Mouse (Mus musculus) hindbrain, embryonic 12.5 days (tissue): ENCODE results near the gene Bcas3. TPM values are rescaled to one million over a fixed set of nuclear protein-coding genes. Genes with fewer than 3 reads are reported as not detected.
"Not testable (repeated sequence)": the region's sequence is repeated elsewhere in the genome, so short reads cannot be mapped to it uniquely, and the experiment has no call there.

ENCODE experiments used
- ATAC-seq: fragments of 200-750 bp; cut with Nextera tagmentation; 2 replicates; pipeline ENCODE4 v1.8.0; 2017; ENCODE audit warnings: moderate TSS enrichment; ENCODE audit not compliant: low FRiP score
- H3K27ac ChIP-seq: fragments of 300-500 bp; sonication (generic); 2 replicates; pipeline ENCODE4 v1.5.1; 2016; ENCODE audit warnings: mild to moderate bottlenecking
- H3K27me3 ChIP-seq: fragments of 300-500 bp; sonication (generic); 2 replicates; pipeline ENCODE4 v1.6.1; 2016; ENCODE audit warnings: mild to moderate bottlenecking
- H3K36me3 ChIP-seq: fragments of 300-500 bp; sonication (generic); 2 replicates; pipeline ENCODE4 v1.6.1; 2016; ENCODE audit warnings: mild to moderate bottlenecking
- H3K4me1 ChIP-seq: fragments of 300-500 bp; sonication (generic); 2 replicates; pipeline ENCODE4 v1.6.1; 2016
- H3K4me2 ChIP-seq: fragments of 300-500 bp; sonication (generic); replicated peaks from 2 replicates; pipeline ENCODE4 v1.6.1; 2016; ENCODE audit warnings: mild to moderate bottlenecking
- H3K4me3 ChIP-seq: fragments of 300-500 bp; sonication (generic); 2 replicates; pipeline ENCODE4 v1.5.1; 2016; ENCODE audit warnings: mild to moderate bottlenecking
- H3K9ac ChIP-seq: fragments of 300-500 bp; sonication (generic); 2 replicates; pipeline ENCODE4 v1.6.1; 2016; ENCODE audit warnings: mild to moderate bottlenecking, moderate library complexity
- H3K9me3 ChIP-seq: fragments of 300-500 bp; sonication (generic); replicated peaks from 2 replicates; pipeline ENCODE4 v1.6.1; 2016; ENCODE audit warnings: mild to moderate bottlenecking
- WGBS: fragments of 180-500 bp; shearing (Covaris S2); methylation state at CpG from one replicate; pipeline ENCODE4 v1.1.7; 2016; 5-methylcytosine and 5-hydroxymethylcytosine counted together
- polyA plus RNA-seq: library from polyadenylated mRNA; unstranded; fragments of >200 nt; fragmentation: Nextera tagmentation; extraction: Ambion mirVana; gene quantifications from 2 replicates; pipeline ENCODE4 v1.2.1, GENCODE M21; 2016

The Bcas3 gene
- polyA plus RNA-seq, 1 experiment from 2014 or later = 33.9 TPM

DNA sequence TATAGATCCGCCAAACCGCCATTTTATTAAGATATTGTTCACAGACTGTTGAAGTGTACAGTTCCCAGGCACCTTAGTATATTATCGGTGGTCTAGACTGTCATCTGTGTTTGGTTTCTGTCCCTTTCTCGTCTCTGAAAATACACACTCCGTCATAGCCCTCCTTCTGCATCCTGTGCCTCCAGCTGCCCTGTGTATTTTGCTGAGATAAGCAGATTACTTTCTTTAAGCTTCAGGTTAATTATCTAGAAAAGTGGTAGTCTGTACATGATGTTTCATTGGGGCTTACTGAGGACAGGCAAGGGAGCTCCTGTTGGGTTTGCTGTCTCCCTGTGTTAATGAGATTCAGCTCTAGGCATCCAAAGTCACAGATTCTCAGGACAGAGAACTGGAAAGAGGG lies 146.6 kb downstream of the Bcas3 start:
- no peaks in the 10 kb centered on the region for H3K4me1 ChIP-seq
- H3K27ac ChIP-seq = no peak overlapping the region
- no peaks in the 10 kb centered on the region for H3K27me3 ChIP-seq
- WGBS = 85% methylated on average over 5 of the region's 5 CpGs
- no peak for ATAC-seq
- no peaks in the 10 kb centered on the region for H3K9me3 ChIP-seq
- H3K4me2 ChIP-seq = no peak overlapping the region
- no peak overlapping the region for H3K4me3 ChIP-seq
- H3K36me3 ChIP-seq = no peaks in the 10 kb centered on the region
- H3K9ac ChIP-seq = no peak overlapping the region

DNA sequence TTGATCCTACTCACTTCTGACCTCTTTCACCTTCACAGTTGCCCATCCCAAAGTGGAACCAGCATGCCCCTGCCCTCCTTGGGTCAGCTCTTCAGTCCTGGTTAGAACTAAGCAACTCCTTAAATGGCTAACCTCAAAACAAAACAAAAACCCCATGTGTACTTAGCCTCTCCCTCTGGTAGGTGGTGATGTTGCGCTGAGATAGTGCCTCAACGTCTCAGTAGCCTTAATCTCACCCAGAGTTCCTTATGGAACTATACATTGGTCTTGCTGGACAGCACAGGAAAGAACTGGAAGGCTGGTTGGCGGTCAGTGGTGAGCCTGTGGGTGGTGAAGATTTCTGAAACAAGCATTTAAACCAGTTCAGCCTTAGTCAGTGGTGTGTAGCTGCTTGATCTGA lies 149.1 kb downstream of the Bcas3 start:
- H3K27me3 ChIP-seq = no peaks in the 10 kb centered on the region
- no peaks in the 10 kb centered on the region for H3K4me1 ChIP-seq
- H3K4me3 ChIP-seq = no peak overlapping the region
- H3K4me2 ChIP-seq = no peak overlapping the region
- no peak for ATAC-seq
- H3K9me3 ChIP-seq = no peaks in the 10 kb centered on the region
- no peaks in the 10 kb centered on the region for H3K36me3 ChIP-seq
- no peak overlapping the region for H3K27ac ChIP-seq
- 76% methylated on average over 3 of the region's 3 CpGs for WGBS
- no peak overlapping the region for H3K9ac ChIP-seq

DNA sequence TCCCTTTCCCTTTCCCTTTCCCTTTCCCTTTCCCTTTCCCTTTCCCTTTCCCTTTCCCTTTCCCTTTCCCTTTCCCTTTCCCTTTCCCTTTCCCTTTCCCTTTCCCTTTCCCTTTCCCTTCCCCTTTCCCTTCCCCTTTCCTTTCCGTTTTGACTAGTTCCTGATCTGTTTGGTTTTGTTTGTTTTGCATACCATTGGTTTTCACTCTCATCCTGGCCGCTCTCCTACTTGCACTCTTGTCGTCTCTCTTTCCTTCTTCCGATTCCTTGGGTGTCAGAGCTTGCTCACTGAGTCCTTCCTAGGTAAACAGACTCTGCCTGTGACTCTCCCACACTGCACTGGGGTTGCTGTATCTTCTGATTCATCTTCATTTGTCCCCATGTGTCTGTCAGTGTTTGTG lies 151.8 kb downstream of the Bcas3 start:
- WGBS = 51% methylated on average over 4 of the region's 4 CpGs
- H3K9me3 ChIP-seq = not testable (repeated sequence)

DNA sequence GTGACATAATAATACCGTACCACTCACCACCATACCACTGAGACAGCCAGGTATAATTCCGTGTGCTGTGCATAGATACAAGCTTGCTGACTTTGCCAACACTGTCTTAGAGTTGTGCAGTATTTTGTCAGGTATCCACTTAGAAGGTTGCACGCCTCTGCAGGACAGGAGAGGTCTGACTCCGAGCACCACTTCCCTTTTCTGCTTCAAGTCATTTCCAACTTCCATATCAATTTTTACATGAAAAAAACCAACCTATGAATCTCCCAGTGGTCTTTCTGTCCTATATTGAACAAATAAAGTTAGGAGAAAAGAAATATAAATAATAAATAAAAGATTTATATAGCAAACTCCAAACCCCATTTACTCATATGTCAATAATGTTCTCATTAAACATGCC lies 152.8 kb downstream of the Bcas3 start:
- no peaks in the 10 kb centered on the region for H3K36me3 ChIP-seq
- H3K9ac ChIP-seq = no peak overlapping the region
- no peaks in the 10 kb centered on the region for H3K27me3 ChIP-seq
- no peak overlapping the region for H3K4me2 ChIP-seq
- no peak for ATAC-seq
- H3K4me1 ChIP-seq = peaks cover 4% of the 10 kb centered on the region; the same call in 1 of the 2 replicates
- no peaks in the 10 kb centered on the region for H3K9me3 ChIP-seq
- H3K27ac ChIP-seq = no peak overlapping the region
- 89% methylated on average over 4 of the region's 4 CpGs for WGBS
- no peak overlapping the region for H3K4me3 ChIP-seq

More for the DNA sequence above, 151.8 kb downstream of the Bcas3 start:
- H3K4me3 ChIP-seq, ATAC-seq, H3K4me1 ChIP-seq, H3K36me3 ChIP-seq, H3K27ac ChIP-seq, H3K9ac ChIP-seq, H3K4me2 ChIP-seq, H3K27me3 ChIP-seq: not testable (repeated sequence)

DNA sequence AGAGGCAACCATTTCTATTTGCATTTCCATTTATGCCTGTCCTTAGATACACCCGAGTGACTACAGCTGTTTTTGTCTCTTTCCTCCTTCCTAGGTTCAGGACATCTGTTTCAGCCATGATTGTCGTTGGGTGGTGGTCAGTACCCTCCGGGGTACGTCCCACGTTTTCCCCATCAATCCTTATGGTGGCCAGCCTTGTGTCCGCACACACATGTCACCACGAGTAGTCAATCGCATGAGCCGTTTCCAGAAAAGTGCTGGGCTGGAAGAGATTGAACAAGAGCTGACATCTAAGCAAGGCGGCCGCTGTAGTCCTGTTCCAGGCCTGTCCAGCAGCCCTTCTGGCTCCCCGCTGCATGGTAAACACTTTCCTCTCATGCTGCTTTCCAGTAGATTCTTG lies 156.4 kb downstream of the Bcas3 start:
- WGBS = 68% methylated on average over 12 of the region's 12 CpGs
- ATAC-seq = no peak
- Histone ChIP-seq H3K4me2 (no peak overlapping the region), H3K27ac (no peak overlapping the region), H3K36me3 (no peaks in the 10 kb centered on the region), H3K9ac (no peak overlapping the region), H3K27me3 (no peaks in the 10 kb centered on the region), H3K4me3 (no peak overlapping the region), H3K9me3 (no peaks in the 10 kb centered on the region), H3K4me1 (peaks cover 4% of the 10 kb centered on the region; the same call in 1 of the 2 replicates)

DNA sequence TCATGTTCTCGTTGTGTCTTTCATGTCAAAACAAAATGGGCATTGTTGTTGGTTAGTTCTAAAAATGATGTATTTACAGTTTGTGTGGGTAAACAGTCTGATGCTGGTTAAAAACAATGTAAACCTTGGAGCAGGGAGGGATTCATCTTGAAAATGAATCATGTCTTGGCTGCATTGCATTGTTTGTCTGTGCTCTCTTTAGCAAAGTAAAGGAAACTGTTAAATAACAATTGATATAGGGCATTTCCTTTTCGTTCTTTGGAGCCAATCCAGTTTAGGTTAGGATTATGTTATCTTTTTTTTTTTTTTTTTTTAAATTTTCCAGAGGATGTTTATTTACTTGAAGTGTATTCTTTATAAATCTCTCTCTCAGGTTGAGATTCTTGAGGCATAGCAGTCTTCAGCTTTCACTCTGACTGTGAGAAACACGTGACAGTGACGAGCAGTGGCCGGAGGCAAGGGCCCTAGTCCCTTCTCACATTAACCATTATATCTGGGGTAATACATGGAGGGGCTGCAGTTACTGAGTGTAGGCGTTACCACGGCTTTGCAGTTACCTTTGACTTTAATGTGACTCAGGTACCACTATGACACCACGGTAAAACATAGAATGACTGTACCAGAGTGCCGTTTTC lies 158.4 kb downstream of the Bcas3 start:
- H3K4me2 ChIP-seq = no peak overlapping the region
- WGBS = 88% methylated on average over 9 of the region's 9 CpGs
- no peak overlapping the region for H3K9ac ChIP-seq
- no peak overlapping the region for H3K27ac ChIP-seq
- H3K27me3 ChIP-seq = no peaks in the 10 kb centered on the region
- no peak overlapping the region for H3K4me3 ChIP-seq
- H3K36me3 ChIP-seq = no peaks in the 10 kb centered on the region
- ATAC-seq = no peak
- H3K9me3 ChIP-seq = no peaks in the 10 kb centered on the region
- peaks cover 4% of the 10 kb centered on the region; the same call in 1 of the 2 replicates for H3K4me1 ChIP-seq

DNA sequence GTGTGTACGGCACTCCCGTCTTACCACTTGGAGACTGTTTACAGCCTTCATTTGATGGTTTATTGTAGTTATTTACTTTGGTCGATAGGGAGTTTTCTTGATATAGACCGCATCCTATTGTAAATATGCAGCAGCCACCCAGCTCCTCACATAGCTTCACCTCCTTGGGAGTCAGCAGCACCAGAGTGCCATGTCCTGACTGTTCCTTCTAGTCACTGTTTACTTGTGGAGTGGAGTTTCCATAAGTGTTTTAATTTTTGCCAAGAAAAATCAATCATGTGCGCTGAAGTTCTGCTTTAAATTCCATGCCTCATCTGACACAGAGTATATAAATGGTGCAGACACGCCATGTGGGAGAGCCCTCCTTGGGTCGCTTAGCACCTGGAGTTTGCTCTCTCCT lies 163.8 kb downstream of the Bcas3 start:
- Histone ChIP-seq H3K4me2 (no peak overlapping the region), H3K36me3 (no peaks in the 10 kb centered on the region), H3K4me1 (no peaks in the 10 kb centered on the region), H3K9ac (no peak overlapping the region), H3K4me3 (no peak overlapping the region), H3K27ac (no peak overlapping the region), H3K9me3 (no peaks in the 10 kb centered on the region), H3K27me3 (peaks cover under 1% of the 10 kb centered on the region; the same call in 1 of the 2 replicates)
- WGBS = 88% methylated on average over 7 of the region's 7 CpGs
- ATAC-seq = no peak

DNA sequence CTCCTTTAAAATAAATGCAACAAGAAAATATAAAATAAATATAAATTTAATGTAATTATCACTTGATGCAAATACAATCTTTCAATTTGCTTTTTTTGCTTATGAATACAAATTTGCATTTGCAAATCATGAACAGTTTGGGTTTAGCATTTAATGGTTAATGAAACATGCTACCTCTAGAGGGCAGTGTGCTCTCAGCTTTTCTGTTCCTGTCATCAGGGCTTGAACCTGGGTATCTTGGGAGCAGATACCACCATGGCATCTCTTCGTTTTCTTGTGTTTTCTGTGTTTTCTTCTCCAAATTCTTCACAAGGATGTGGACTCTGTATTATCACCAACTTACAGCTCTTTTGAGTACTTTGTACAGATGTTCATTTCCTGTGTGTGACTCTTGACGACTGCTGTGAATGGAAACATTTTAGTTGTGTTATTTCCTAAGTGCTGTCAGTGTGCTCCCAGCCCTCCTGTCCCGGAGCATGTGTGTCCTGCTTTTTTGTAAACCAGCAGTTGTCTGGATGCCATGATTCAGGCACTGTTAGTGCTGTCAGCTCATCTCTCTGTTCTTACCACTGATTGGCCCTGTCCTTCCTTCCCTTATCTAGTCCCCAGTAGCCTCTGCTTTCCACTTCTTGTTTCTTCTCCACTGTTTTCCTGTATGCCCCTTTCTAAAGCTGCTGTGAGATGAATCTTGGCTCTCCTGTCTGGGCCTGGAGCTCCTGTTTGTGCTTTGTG lies 165.2 kb downstream of the Bcas3 start:
- no peak overlapping the region for H3K9ac ChIP-seq
- no peak overlapping the region for H3K4me3 ChIP-seq
- H3K27me3 ChIP-seq = peaks cover 5% of the 10 kb centered on the region
- H3K9me3 ChIP-seq = no peaks in the 10 kb centered on the region
- H3K36me3 ChIP-seq = no peaks in the 10 kb centered on the region
- 50% methylated on average over 3 of the region's 3 CpGs for WGBS
- H3K4me2 ChIP-seq = no peak overlapping the region
- ATAC-seq = no peak
- no peaks in the 10 kb centered on the region for H3K4me1 ChIP-seq
- no peak overlapping the region for H3K27ac ChIP-seq

DNA sequence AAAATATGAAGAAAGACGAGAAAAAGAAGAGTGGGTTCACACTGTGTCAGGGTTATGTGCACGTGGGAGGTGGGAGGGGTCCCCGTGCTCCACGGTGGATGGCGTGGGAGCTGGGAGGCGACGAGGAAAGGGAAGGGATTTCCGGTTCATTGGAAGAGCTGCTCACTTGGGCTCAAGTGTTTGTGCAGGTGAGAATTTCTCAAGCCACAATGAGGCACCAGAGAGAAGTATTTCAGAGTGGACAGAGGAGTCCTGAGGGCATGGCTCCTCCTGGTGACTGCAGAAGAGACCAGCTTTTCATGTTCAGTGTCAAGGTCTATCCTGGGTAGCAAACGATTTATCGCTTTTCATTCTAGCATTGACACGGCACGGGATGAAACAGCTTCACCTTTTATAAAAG lies 167.3 kb downstream of the Bcas3 start:
- WGBS = 74% methylated on average over 12 of the region's 12 CpGs
- Histone ChIP-seq H3K9ac (no peak overlapping the region), H3K4me1 (peaks cover 18% of the 10 kb centered on the region), H3K4me2 (no peak overlapping the region), H3K27me3 (peaks cover 14% of the 10 kb centered on the region), H3K27ac (no peak overlapping the region), H3K9me3 (no peaks in the 10 kb centered on the region), H3K4me3 (no peak overlapping the region), H3K36me3 (no peaks in the 10 kb centered on the region)
- no peak for ATAC-seq

DNA sequence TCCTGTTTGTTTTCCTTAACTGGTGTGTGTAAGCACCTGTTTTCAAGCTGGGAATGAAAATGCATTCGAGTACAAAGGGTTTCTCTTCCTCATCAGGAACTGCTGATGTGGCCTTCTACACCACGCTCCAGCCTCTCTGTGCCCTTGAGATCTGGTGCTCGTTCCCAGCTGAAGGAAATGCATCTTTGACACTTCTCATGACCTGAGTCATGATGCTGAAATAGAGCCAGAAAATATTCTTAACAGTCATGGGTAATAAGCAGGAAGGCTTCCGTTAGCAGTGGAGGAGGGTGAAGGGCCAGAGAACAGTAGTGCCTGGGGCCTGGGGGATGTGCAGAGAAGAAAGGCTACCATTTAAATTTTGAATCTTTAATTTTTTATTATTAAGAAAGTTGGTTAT lies 168.0 kb downstream of the Bcas3 start:
- Histone ChIP-seq H3K36me3 (no peaks in the 10 kb centered on the region), H3K4me1 (peaks cover 23% of the 10 kb centered on the region), H3K4me2 (no peak overlapping the region), H3K9ac (no peak overlapping the region), H3K27ac (no peak overlapping the region), H3K9me3 (no peaks in the 10 kb centered on the region), H3K27me3 (peaks cover 21% of the 10 kb centered on the region), H3K4me3 (no peak overlapping the region)
- WGBS = 72% methylated on average over 4 of the region's 4 CpGs
- no peak for ATAC-seq

DNA sequence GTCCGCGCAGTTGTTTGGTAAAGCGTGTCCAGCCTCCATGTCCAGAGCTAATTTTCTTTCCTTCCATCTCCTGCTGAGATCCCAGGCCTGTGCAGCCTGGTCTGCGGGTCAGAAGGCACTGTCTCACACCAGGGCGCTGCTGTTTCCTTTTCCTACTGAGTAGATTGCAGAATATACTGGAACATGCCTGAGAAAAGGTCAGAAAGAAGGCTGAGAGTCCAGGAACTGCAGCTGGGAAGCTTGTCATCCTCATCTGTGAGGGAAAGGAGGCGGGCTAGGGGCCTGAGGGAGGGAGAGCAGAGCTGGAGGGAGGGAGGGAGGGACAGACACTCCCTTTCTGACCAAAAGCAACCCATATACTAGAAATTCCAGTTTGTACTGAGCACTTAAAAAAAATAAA lies 170.7 kb downstream of the Bcas3 start:
- Histone ChIP-seq H3K4me2 (peak overlapping the region; percentile 57; the same call in 1 of the 2 replicates), H3K4me3 (no peak overlapping the region), H3K27me3 (peaks cover 32% of the 10 kb centered on the region), H3K4me1 (peaks cover 33% of the 10 kb centered on the region), H3K36me3 (no peaks in the 10 kb centered on the region), H3K27ac (peak overlapping the region; percentile 23; the same call in 1 of the 2 replicates), H3K9ac (peak overlapping the region; percentile 35; the same call in 1 of the 2 replicates), H3K9me3 (no peaks in the 10 kb centered on the region)
- no peak for ATAC-seq
- 15% methylated on average over 6 of the region's 6 CpGs for WGBS

DNA sequence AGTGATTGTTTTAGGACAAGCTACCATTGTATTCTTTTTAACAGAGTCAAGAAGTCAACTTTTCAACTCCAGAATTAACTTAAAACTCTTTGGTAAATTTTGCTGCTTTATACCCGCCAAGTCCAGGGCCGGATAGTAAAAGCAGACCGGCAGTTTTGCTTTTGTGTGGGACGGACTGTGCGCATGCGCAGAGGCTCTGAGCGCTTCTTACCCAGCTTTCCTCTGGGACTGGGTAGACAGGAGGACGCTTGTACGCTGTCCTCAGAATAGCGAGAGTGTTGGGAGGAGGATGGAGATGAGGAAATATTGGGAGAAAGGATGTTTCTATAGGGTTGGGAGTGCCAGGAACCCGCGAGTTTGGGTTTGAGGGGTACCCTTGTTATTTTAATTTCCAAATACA lies 171.2 kb downstream of the Bcas3 start:
- H3K27me3 ChIP-seq = peaks cover 32% of the 10 kb centered on the region
- H3K4me3 ChIP-seq = peak overlapping the region; percentile 24
- H3K9me3 ChIP-seq = no peaks in the 10 kb centered on the region
- no peak overlapping the region for H3K27ac ChIP-seq
- H3K4me2 ChIP-seq = peak overlapping the region; percentile 57
- peaks cover 33% of the 10 kb centered on the region for H3K4me1 ChIP-seq
- ATAC-seq = peak; percentile 73
- peak overlapping the region; percentile 27 for H3K9ac ChIP-seq
- H3K36me3 ChIP-seq = no peaks in the 10 kb centered on the region
- WGBS = 15% methylated on average over 12 of the region's 12 CpGs
